Mouse (Mus musculus): ENCODE data around the gene Tax1bp1. TPM values are rescaled to one million over a fixed set of nuclear protein-coding genes. Genes with fewer than 3 reads are reported as not detected.

The Tax1bp1 gene
- polyA plus RNA-seq, 1 experiment from 2014 or later: 161 TPM

GRCm38 (mm10) chr6:52805237-52805856 is 91.8 kb downstream of the Tax1bp1 start:
- H3K27ac ChIP-seq: peak overlapping the region; percentile 49; the same call in 1 of the 2 replicates
- 53% methylated on average over 3 of the region's 3 CpGs for WGBS

More at GRCm38 (mm10) chr6:52805237-52805856, 91.8 kb downstream of the Tax1bp1 start:
- ATAC-seq (ENCODE audit: low FRiP score, low read depth): peak; percentile 68
- no peaks in the 10 kb centered on the region for H3K36me3 ChIP-seq
- no peaks in the 10 kb centered on the region for H3K9me3 ChIP-seq
- H3K27me3 ChIP-seq: peaks cover 5% of the 10 kb centered on the region; the same call in 1 of the 2 replicates
- no peak overlapping the region for H3K4me2 ChIP-seq (replicated peaks)
- peaks cover 54% of the 10 kb centered on the region for H3K4me1 ChIP-seq
- H3K9ac ChIP-seq: no peak overlapping the region
- no peak overlapping the region for H3K4me3 ChIP-seq

Other genes starting within 250 kb of the Tax1bp1 start
- gene Hibadh, start 73.3 kb upstream of the Tax1bp1 start, polyA plus RNA-seq (2015; fragmentation: Nextera tagmentation; extraction: Ambion mirVana): 91.7 and 93.9 TPM in 2 replicates